Mouse (Mus musculus): ENCODE results near the gene Cyp2j12. TPM values are rescaled to one million over a fixed set of nuclear protein-coding genes. Genes with fewer than 3 reads are reported as not detected.

Gene Cyp2j12
- total and polyA plus RNA-seq, 3 experiments: 0.11 TPM; not detected in 2

- ATAC-seq (ENCODE audit: extremely low read depth, insufficient number of reproducible peaks, low FRiP score, poor library complexity, severe bottlenecking) (no peak), DNase-seq (ENCODE audit: low spot score) (no peak)
- TF ChIP-seq TAL1 (conservative IDR thresholded peaks at IDR 0.05; ENCODE audit: low read depth, low read length): no peak
- no peak for TF ChIP-seq GATA1 (IDR thresholded peaks at IDR 0.05; ENCODE audit: borderline replicate concordance, low read length)
- no peak for TF ChIP-seq GATA2 (IDR thresholded peaks at IDR 0.05; ENCODE audit: borderline replicate concordance, low read depth, low read length)
- TF ChIP-seq CTCF (IDR thresholded peaks at IDR 0.05; ENCODE audit: low read depth, low read length): no peak
- Histone ChIP-seq H3K36me3 (replicated peaks) (no peaks in the 10 kb centered on the region), H3K4me3 (ENCODE audit: low read depth, low read length) (no peak within 1 kb of the TSS), H3K9me3 (replicated peaks) (peaks cover 7% of the 10 kb centered on the region), H3K27me3 (ENCODE audit: insufficient read depth, low read length) (no peaks in the 10 kb centered on the region), H3K4me1 (ENCODE audit: insufficient read depth, low read depth, low read length) (no peaks in the 10 kb centered on the region)
Observed at GRCm38 (mm10) chr4:96077261-96078125, 63.5 kb downstream of the Cyp2j12 start, which contains the start of gene Cyp2j13. Cyp2j13 (minus strand) TSS chr4:96077546.

- H3K4me1 ChIP-seq (ENCODE audit: insufficient read depth, low read depth, low read length): no peaks in the 10 kb centered on the region
- no peaks in the 10 kb centered on the region for H3K36me3 ChIP-seq (replicated peaks)
- H3K9me3 ChIP-seq (replicated peaks): peaks cover 10% of the 10 kb centered on the region
- DNase-seq (ENCODE audit: low spot score): no peak
- ATAC-seq (ENCODE audit: extremely low read depth, insufficient number of reproducible peaks, low FRiP score, poor library complexity, severe bottlenecking): no peak
- H3K27me3 ChIP-seq (ENCODE audit: insufficient read depth, low read length): no peaks in the 10 kb centered on the region
- H3K4me3 ChIP-seq (ENCODE audit: low read depth, low read length): no peak overlapping the region
- TF ChIP-seq POLR2AphosphoS5 (IDR thresholded peaks at IDR 0.05; ENCODE audit: insufficient replicate concordance, low read depth, low read length) (no peak), TAL1 (conservative IDR thresholded peaks at IDR 0.05; ENCODE audit: low read depth, low read length) (no peak), GATA2 (IDR thresholded peaks at IDR 0.05; ENCODE audit: borderline replicate concordance, low read depth, low read length) (no peak)
Observed at GRCm38 (mm10) chr4:96062045-96062444, 78.9 kb downstream of the Cyp2j12 start.

GRCm38 (mm10) chr4:96060106-96060505 is 80.8 kb downstream of the Cyp2j12 start:
- no peaks in the 10 kb centered on the region for H3K36me3 ChIP-seq (replicated peaks)
- no peaks in the 10 kb centered on the region for H3K27me3 ChIP-seq (ENCODE audit: insufficient read depth, low read length)
- no peaks in the 10 kb centered on the region for H3K4me1 ChIP-seq (ENCODE audit: insufficient read depth, low read depth, low read length)
- H3K4me3 ChIP-seq (ENCODE audit: low read depth, low read length): no peak overlapping the region
- H3K9me3 ChIP-seq (replicated peaks): peaks cover 10% of the 10 kb centered on the region
- no peak for DNase-seq (ENCODE audit: low spot score)
- ATAC-seq (ENCODE audit: extremely low read depth, insufficient number of reproducible peaks, low FRiP score, poor library complexity, severe bottlenecking): no peak
- TF ChIP-seq POLR2AphosphoS5 (IDR thresholded peaks at IDR 0.05; ENCODE audit: insufficient replicate concordance, low read depth, low read length) (no peak), GATA1 (IDR thresholded peaks at IDR 0.05; ENCODE audit: borderline replicate concordance, low read length) (no peak), TAL1 (conservative IDR thresholded peaks at IDR 0.05; ENCODE audit: low read depth, low read length) (no peak), CTCF (IDR thresholded peaks at IDR 0.05; ENCODE audit: low read depth, low read length) (no peak), GATA2 (IDR thresholded peaks at IDR 0.05; ENCODE audit: borderline replicate concordance, low read depth, low read length) (no peak)

Other genes starting within 250 kb of the Cyp2j12 start
- not detected in 2 replicates for gene Hook1, start 173.9 kb downstream of the Cyp2j12 start, total RNA-seq (2014; fragmentation: Nextera tagmentation)
- gene Hook1, start 173.9 kb downstream of the Cyp2j12 start, total RNA-seq (2017): 0.06 and 0.49 TPM in 2 replicates
- gene Hook1, start 173.9 kb downstream of the Cyp2j12 start, polyA plus RNA-seq (2012): not detected in 2 replicates
- gene Cyp2j13, start 63.6 kb downstream of the Cyp2j12 start, total RNA-seq (2014; fragmentation: Nextera tagmentation): not detected in 2 replicates
- gene Cyp2j13, start 63.6 kb downstream of the Cyp2j12 start, total RNA-seq (2017): 0.05 and 0.12 TPM in 2 replicates
- gene Cyp2j13, start 63.6 kb downstream of the Cyp2j12 start, polyA plus RNA-seq (2012): not detected in 2 replicates
- gene Cyp2j7, start 95.5 kb upstream of the Cyp2j12 start, total RNA-seq (2014; fragmentation: Nextera tagmentation): not detected in 2 replicates
- not detected in 2 replicates for gene Cyp2j7, start 95.5 kb upstream of the Cyp2j12 start, total RNA-seq (2017)
- gene Cyp2j7, start 95.5 kb upstream of the Cyp2j12 start, polyA plus RNA-seq (2012): not detected in 2 replicates
- not detected in 2 replicates for gene Cyp2j11, start 207.5 kb upstream of the Cyp2j12 start, total RNA-seq (2014; fragmentation: Nextera tagmentation)
- not detected in 2 replicates for gene Cyp2j11, start 207.5 kb upstream of the Cyp2j12 start, total RNA-seq (2017)
- gene Cyp2j11, start 207.5 kb upstream of the Cyp2j12 start, polyA plus RNA-seq (2012): not detected in 2 replicates